Mouse (Mus musculus) small intestine, adult 2 months (tissue): Measurements from ENCODE around the gene Spata48.

Source experiments
- CTCF ChIP-seq: fragments of 200-500 bp; IDR thresholded peaks from 2 replicates; pipeline ENCODE4 v1.5.1; 2012; ENCODE audit warnings: low read depth, mild to moderate bottlenecking, control low read depth, inconsistent platforms, low read length, moderate library complexity, mixed read lengths; ENCODE audit not compliant: insufficient replicate concordance, insufficient read length; ENCODE audit errors: extremely low read depth
- POLR2A ChIP-seq: fragments of 200-500 bp; IDR thresholded peaks from 2 replicates; pipeline ENCODE4 v1.6.1; 2012; ENCODE audit warnings: low read depth, mild to moderate bottlenecking, control low read depth, inconsistent platforms, low read length, moderate library complexity

DNA sequence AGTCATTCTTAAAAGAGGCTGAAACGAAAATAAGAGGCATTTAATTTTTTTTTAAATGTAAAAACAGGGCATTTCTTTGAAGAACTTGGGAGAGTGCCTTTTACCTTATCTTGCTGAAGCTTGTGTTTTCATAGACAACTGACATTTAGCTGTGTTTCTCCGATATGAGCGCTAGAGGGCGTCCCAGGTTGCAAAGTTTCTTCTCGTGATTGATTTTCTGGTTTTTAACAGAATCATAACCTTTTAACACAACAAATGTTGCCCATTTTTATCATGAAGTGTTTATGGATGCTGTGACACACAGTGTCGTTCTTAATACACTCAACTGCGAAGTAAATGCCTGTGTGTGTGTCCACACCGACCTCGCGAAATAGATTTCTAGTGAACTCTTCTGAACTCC lies 38.0 kb downstream of the Spata48 start:
- no peak for TF ChIP-seq POLR2A
- no peak for TF ChIP-seq CTCF
